Mouse (Mus musculus): ENCODE measurements around the gene Pcmt1.
"Not testable (repeated sequence)": the region's sequence is repeated elsewhere in the genome, so short reads cannot be mapped to it uniquely, and the experiment has no call there.

Pcmt1 gene

GRCm38 (mm10) chr10:7645911-7646310 is 35.0 kb downstream of the Pcmt1 start:
- no peak for DNase-seq (ENCODE audit: low spot score)

GRCm38 (mm10) chr10:7640366-7640765 is 40.6 kb downstream of the Pcmt1 start:
- DNase-seq (ENCODE audit: low spot score): no peak

GRCm38 (mm10) chr10:7630951-7631720 is 49.8 kb downstream of the Pcmt1 start:
- DNase-seq (ENCODE audit: low spot score): no peak

GRCm38 (mm10) chr10:7630286-7630685 is 50.6 kb downstream of the Pcmt1 start:
- DNase-seq (ENCODE audit: low spot score): no peak

GRCm38 (mm10) chr10:7629092-7629491 is 51.8 kb downstream of the Pcmt1 start:
- DNase-seq (ENCODE audit: low spot score): no peak

- DNase-seq (ENCODE audit: low spot score): no peak
These were observed 56.9 kb downstream of the Pcmt1 start for GRCm38 (mm10) chr10:7623861-7624518.

- no peak for DNase-seq (ENCODE audit: low spot score)
These were observed 58.6 kb downstream of the Pcmt1 start for GRCm38 (mm10) chr10:7622378-7622777.

GRCm38 (mm10) chr10:7620723-7621122 is 60.2 kb downstream of the Pcmt1 start:
- no peak for DNase-seq (ENCODE audit: low spot score)

GRCm38 (mm10) chr10:7619821-7620241 is 61.1 kb downstream of the Pcmt1 start:
- DNase-seq (ENCODE audit: low spot score): no peak

- not testable (repeated sequence) for DNase-seq (ENCODE audit: low spot score)
These were observed 63.4 kb downstream of the Pcmt1 start for GRCm38 (mm10) chr10:7617556-7617955.

- DNase-seq (ENCODE audit: low spot score): not testable (repeated sequence)
These were observed 63.8 kb downstream of the Pcmt1 start for GRCm38 (mm10) chr10:7617146-7617545.

GRCm38 (mm10) chr10:7614834-7615233 is 66.1 kb downstream of the Pcmt1 start:
- no peak for DNase-seq (ENCODE audit: low spot score)

GRCm38 (mm10) chr10:7612210-7612609 is 68.7 kb downstream of the Pcmt1 start:
- DNase-seq (ENCODE audit: low spot score): not testable (repeated sequence)

- no peak for DNase-seq (ENCODE audit: low spot score)
These were observed 69.3 kb downstream of the Pcmt1 start for GRCm38 (mm10) chr10:7611647-7612046.

- DNase-seq (ENCODE audit: low spot score): no peak
These were observed 72.3 kb downstream of the Pcmt1 start for GRCm38 (mm10) chr10:7608611-7609010.

- DNase-seq (ENCODE audit: low spot score): no peak
These were observed 74.5 kb downstream of the Pcmt1 start for GRCm38 (mm10) chr10:7606437-7606836.

GRCm38 (mm10) chr10:7605168-7605567 is 75.8 kb downstream of the Pcmt1 start:
- DNase-seq (ENCODE audit: low spot score): no peak

- DNase-seq (ENCODE audit: low spot score): peak; percentile 72
These were observed 80.3 kb downstream of the Pcmt1 start for GRCm38 (mm10) chr10:7600647-7601046.

- no peak for DNase-seq (ENCODE audit: low spot score)
These were observed 82.8 kb downstream of the Pcmt1 start for GRCm38 (mm10) chr10:7598177-7598576.

GRCm38 (mm10) chr10:7596251-7596650 is 84.7 kb downstream of the Pcmt1 start:
- DNase-seq (ENCODE audit: low spot score): no peak

- no peak for DNase-seq (ENCODE audit: low spot score)
These were observed 86.1 kb downstream of the Pcmt1 start for GRCm38 (mm10) chr10:7594797-7595196.

- DNase-seq (ENCODE audit: low spot score): no peak
These were observed 90.1 kb downstream of the Pcmt1 start for GRCm38 (mm10) chr10:7590792-7591191.

- no peak for DNase-seq (ENCODE audit: low spot score)
These were observed 90.7 kb downstream of the Pcmt1 start for GRCm38 (mm10) chr10:7590234-7590689.
